Mouse (Mus musculus) heart, postnatal 0 days (tissue): ENCODE data around the gene Mtf1. TPM values are rescaled to one million over a fixed set of nuclear protein-coding genes. Genes with fewer than 3 reads are reported as not detected.

Experiments
- ATAC-seq: fragments of 200-750 bp; cut with Nextera tagmentation; 2 replicates; pipeline ENCODE4 v1.8.0; 2017; ENCODE audit warnings: low read depth, moderate number of reproducible peaks, moderate library complexity; ENCODE audit not compliant: insufficient read depth
- DNase-seq: peaks from one replicate; pipeline ENCODE4 v3.0.0-alpha.2; 2016; ENCODE audit warnings: low spot score
- H3K27ac ChIP-seq: fragments of 300-500 bp; sonication (generic); 2 replicates; pipeline ENCODE4 v1.5.1; 2014; ENCODE audit warnings: low read depth, mild to moderate bottlenecking
- H3K27me3 ChIP-seq: fragments of 300-500 bp; sonication (generic); 2 replicates; pipeline ENCODE4 v1.6.1; 2014; ENCODE audit warnings: low read length, mixed read lengths; ENCODE audit not compliant: control insufficient read depth, insufficient read depth
- H3K36me3 ChIP-seq: fragments of 300-500 bp; sonication (generic); replicated peaks from 2 replicates; pipeline ENCODE4 v1.6.1; 2014; ENCODE audit warnings: low read length, mixed read lengths; ENCODE audit not compliant: control insufficient read depth, insufficient read depth
- H3K4me1 ChIP-seq: fragments of 300-500 bp; sonication (generic); 2 replicates; pipeline ENCODE4 v1.6.1; 2014; ENCODE audit warnings: antibody characterized with exemption; ENCODE audit not compliant: control insufficient read depth, insufficient read depth
- H3K4me2 ChIP-seq: fragments of 300-500 bp; sonication (generic); 2 replicates; pipeline ENCODE4 v1.6.1; 2014; ENCODE audit warnings: low read depth, mild to moderate bottlenecking, low read length, moderate library complexity
- H3K4me3 ChIP-seq: fragments of 300-500 bp; sonication (generic); 2 replicates; pipeline ENCODE4 v1.5.1; 2014; ENCODE audit warnings: low read depth, low read length
- H3K9ac ChIP-seq: fragments of 300-500 bp; sonication (generic); replicated peaks from 2 replicates; pipeline ENCODE4 v1.6.1; 2014; ENCODE audit warnings: low read depth, low read length, mixed read lengths
- H3K9me3 ChIP-seq: fragments of 300-500 bp; sonication (generic); replicated peaks from 2 replicates; pipeline ENCODE4 v1.6.1; 2016; ENCODE audit warnings: low read length; ENCODE audit not compliant: control insufficient read depth
- CTCF ChIP-seq: IDR thresholded peaks from 2 replicates; pipeline ENCODE4 v1.5.1; 2016; ENCODE audit warnings: antibody characterized with exemption, control low read depth, low read depth
- EP300 ChIP-seq: IDR thresholded peaks from 2 replicates; pipeline ENCODE4 v1.6.1; 2016; ENCODE audit warnings: antibody characterized with exemption, low read depth
- WGBS: fragments of 180-500 bp; shearing (Covaris S2); extraction: QIAGEN DNeasy Blood & Tissue Kit; methylation state at CpG from one replicate; pipeline ENCODE4 v1.1.7; 2014; 5-methylcytosine and 5-hydroxymethylcytosine counted together
- polyA plus RNA-seq: library from polyadenylated mRNA; unstranded; fragments of >200 nt; fragmentation: Nextera tagmentation; extraction: Ambion mirVana; gene quantifications from 2 replicates; pipeline ENCODE4 v1.2.1, GENCODE M21; 2015
- total RNA-seq: library from RNA; depleted of rRNA; stranded (reverse); fragments of >200 nt; gene quantifications from 2 replicates; pipeline ENCODE4 v1.2.3, GENCODE M21; 2014; ENCODE audit warnings: low replicate concordance

Gene Mtf1
- total and polyA plus RNA-seq, 2 experiments from 2014 or later = 4.8 to 9.0 TPM

DNA sequence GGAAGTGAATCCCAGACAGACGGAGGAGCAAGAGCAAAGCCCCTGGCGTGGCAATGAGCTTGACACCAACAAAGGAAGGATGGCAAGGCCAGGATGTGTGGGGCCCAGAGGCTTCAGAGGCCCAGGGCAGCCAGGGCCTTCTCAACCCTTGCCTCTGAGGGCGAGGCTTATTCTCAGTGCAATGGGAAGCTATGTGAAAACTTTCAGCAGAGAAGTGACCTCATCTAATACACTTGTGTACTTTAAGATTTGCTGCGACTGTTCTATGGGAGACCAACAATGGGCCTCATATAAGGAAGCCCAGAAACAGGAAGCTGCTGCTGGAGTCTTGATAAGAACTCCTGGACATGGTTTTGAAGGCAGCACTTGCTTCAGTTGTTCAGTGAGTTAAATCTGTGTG lies 29.8 kb upstream of the Mtf1 start:
- Histone ChIP-seq H3K4me2 (no peak overlapping the region), H3K9me3 (no peaks in the 10 kb centered on the region), H3K9ac (peak overlapping the region; percentile 22; the same call in 1 of the 2 replicates), H3K36me3 (no peaks in the 10 kb centered on the region), H3K4me3 (no peak overlapping the region), H3K27ac (peak overlapping the region; percentile 89), H3K27me3 (no peaks in the 10 kb centered on the region), H3K4me1 (no peaks in the 10 kb centered on the region)
- ATAC-seq (peak; percentile 91), DNase-seq (peak; percentile 64)
- WGBS = 32% methylated on average over 4 of the region's 4 CpGs
- no peak for TF ChIP-seq CTCF
- 0 out of 2 replicates have a peak, but pooled peaks have one; percentile 37 for TF ChIP-seq EP300

DNA sequence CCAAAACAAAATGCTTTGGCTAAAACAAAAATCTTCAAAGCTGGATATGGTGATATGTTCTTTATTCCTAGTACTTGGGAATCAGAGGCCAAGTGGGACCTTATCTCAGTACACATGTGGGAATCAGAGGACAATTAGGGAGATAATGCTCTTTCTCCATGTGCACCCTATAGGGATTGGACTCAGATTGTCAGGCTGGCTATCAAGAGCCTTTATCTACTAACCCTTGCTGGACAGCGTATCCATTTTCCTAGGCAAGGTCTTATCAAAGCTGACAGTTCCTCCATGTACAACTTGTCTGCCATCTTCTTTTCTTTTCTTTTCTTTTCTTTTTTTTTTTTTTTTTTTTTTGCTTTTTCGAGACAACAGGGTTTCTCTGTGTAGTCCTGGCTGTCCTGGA lies 28.5 kb upstream of the Mtf1 start:
- peak overlapping the region; percentile 81; the same call in 1 of the 2 replicates for H3K27ac ChIP-seq
- no peak for DNase-seq
- no peaks in the 10 kb centered on the region for H3K27me3 ChIP-seq
- no peaks in the 10 kb centered on the region for H3K9me3 ChIP-seq
- no peak for ATAC-seq
- 65% methylated on average over 2 of the region's 2 CpGs for WGBS
- H3K4me2 ChIP-seq = no peak overlapping the region
- H3K36me3 ChIP-seq = 0 out of 2 replicates have a peak, but pooled peaks cover 3% of the 10 kb centered on the region
- no peak overlapping the region for H3K9ac ChIP-seq
- H3K4me1 ChIP-seq = no peaks in the 10 kb centered on the region
- no peak overlapping the region for H3K4me3 ChIP-seq
- TF ChIP-seq EP300 = no peak
- no peak for TF ChIP-seq CTCF

DNA sequence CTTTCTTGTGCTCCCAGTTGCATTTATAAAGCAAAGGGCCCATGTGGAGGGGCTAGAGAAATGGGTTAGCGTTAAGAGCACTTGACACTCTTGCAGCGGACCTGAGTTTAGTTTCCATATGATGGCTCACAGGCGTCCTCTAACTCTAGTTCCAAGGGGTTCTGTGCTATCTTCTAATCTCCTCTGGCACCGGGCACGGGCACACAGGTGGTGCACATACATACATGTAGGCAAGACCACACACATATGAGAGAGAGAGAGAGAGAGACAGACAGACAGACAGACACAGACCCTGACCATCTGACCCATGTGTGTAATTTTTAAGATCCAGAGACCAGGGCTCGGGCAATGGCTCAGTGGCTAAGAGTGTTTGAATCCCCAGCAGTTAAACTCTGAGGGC lies 27.9 kb upstream of the Mtf1 start:
- H3K36me3 ChIP-seq = peaks cover 3% of the 10 kb centered on the region

DNA sequence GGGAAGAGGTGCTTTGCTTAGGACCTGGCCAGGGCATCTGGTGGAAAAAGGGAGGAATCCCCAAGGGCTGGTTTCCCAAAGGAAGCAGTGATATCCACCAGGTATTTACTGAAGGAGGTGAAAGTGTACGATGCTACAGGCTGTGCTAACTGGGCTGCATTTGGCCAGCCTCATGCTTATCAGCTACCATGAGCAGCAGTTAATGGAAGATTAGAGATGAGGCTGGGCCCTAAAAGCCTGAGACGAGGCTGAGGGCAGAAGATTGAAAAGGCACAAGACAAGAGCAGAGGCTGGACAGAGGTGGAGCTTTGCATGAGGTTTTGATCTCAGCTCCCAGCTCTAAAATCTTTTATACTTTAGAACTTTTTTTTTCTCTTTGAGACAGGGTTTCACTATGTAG lies 27.5 kb upstream of the Mtf1 start:
- no peak for DNase-seq
- no peak for ATAC-seq
- WGBS = 28% methylated on average over 2 of the region's 2 CpGs
- Histone ChIP-seq H3K27me3 (no peaks in the 10 kb centered on the region), H3K9me3 (no peaks in the 10 kb centered on the region), H3K9ac (no peak overlapping the region), H3K4me2 (no peak overlapping the region), H3K27ac (no peak overlapping the region), H3K36me3 (peaks cover 7% of the 10 kb centered on the region), H3K4me3 (no peak overlapping the region), H3K4me1 (no peaks in the 10 kb centered on the region)
- no peak for TF ChIP-seq CTCF
- TF ChIP-seq EP300 = no peak

More for the DNA sequence above, 27.9 kb upstream of the Mtf1 start:
- ATAC-seq (no peak), DNase-seq (no peak)
- H3K27me3 ChIP-seq = no peaks in the 10 kb centered on the region
- H3K27ac ChIP-seq = no peak overlapping the region
- H3K4me3 ChIP-seq = no peak overlapping the region
- no peaks in the 10 kb centered on the region for H3K9me3 ChIP-seq
- no peak for TF ChIP-seq CTCF
- no peak for TF ChIP-seq EP300
- no peak overlapping the region for H3K9ac ChIP-seq
- H3K4me1 ChIP-seq = no peaks in the 10 kb centered on the region
- WGBS = 83% methylated on average over 6 of the region's 6 CpGs
- no peak overlapping the region for H3K4me2 ChIP-seq

DNA sequence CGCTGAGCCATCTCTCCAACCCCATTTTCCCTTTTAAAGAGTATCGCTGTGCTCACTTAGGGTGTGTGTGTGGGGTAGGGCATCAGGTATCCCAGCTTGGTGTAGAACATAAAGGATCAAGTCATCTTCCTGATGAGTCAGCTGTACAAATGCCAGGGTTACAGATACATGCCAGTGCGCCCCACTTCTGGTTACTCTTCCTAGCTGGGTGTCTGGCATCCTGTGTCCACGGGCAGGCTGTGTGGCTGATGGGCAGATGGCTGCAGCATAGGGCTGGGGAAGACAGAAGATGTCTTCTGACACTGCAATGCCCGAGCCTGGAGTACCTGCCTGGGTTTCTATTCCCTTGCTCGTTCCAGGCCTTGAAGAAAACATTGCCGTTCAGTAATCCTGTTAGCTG lies 20.5 kb upstream of the Mtf1 start:
- Histone ChIP-seq H3K27ac (no peak overlapping the region), H3K4me3 (no peak overlapping the region), H3K9me3 (no peaks in the 10 kb centered on the region), H3K4me1 (no peaks in the 10 kb centered on the region), H3K9ac (no peak overlapping the region), H3K27me3 (no peaks in the 10 kb centered on the region), H3K36me3 (peaks cover 69% of the 10 kb centered on the region), H3K4me2 (no peak overlapping the region)
- TF ChIP-seq CTCF (no peak), EP300 (no peak)
- 88% methylated on average over 7 of the region's 7 CpGs for WGBS
- DNase-seq (no peak), ATAC-seq (no peak)

DNA sequence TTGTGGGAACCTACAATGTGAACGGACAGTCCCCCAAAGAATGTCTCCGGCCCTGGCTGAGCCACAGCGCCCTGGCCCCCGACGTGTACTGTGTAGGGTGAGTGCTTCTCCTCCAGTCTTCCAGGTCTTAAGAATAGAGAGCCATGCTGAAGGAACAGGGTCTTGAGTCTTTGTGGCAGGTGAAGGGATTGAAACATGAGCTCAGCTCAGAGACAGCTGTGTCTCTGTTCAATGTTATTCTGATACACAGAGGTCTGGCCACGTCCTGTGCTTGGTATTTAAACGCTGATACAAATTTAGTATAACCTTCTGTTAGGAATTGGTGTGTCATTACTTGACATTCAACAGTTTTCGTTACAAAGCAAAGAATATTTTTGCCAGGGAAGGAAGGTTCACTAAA lies 19.5 kb upstream of the Mtf1 start:
- WGBS = 89% methylated on average over 8 of the region's 8 CpGs
- no peak overlapping the region for H3K27ac ChIP-seq
- H3K4me1 ChIP-seq = no peaks in the 10 kb centered on the region
- peaks cover 78% of the 10 kb centered on the region for H3K36me3 ChIP-seq
- no peak overlapping the region for H3K4me3 ChIP-seq
- H3K4me2 ChIP-seq = no peak overlapping the region
- no peak overlapping the region for H3K9ac ChIP-seq
- no peaks in the 10 kb centered on the region for H3K27me3 ChIP-seq
- TF ChIP-seq CTCF (no peak), EP300 (no peak)
- H3K9me3 ChIP-seq = no peaks in the 10 kb centered on the region
- ATAC-seq (no peak), DNase-seq (no peak)
